Mouse (Mus musculus) lung, adult 2 months (tissue): Measurements from ENCODE around the gene Fam120c.

Experiments used
- CTCF ChIP-seq: fragments of 200-500 bp; IDR thresholded peaks from 2 replicates; pipeline ENCODE4 v1.5.1; 2011; ENCODE audit warnings: mild to moderate bottlenecking, low read length, control low read depth; ENCODE audit not compliant: insufficient read depth
- POLR2A ChIP-seq: fragments of 200-500 bp; IDR thresholded peaks from 2 replicates; pipeline ENCODE4 v1.6.1; 2011; ENCODE audit warnings: low read depth, mild to moderate bottlenecking, control low read depth, low read length, borderline replicate concordance; ENCODE audit errors: extremely low read depth

DNA sequence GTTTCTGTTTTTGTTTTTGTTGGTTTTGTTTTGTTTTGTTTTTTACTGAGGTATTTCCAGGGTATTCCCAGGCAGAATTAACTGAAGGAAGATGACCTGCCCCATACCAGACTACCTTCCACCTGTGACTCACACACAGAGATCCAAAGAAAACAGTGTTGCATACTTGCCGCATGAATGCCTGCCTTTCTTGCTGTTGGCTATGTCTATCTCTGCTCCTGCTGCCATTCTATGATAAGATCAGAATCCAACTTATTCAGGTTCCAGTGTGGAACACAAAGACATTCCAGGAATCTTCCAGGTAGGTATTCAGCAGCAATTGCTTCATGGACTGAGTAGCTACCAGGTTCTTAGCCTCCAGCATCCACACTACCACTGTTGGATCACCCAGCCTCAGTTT, 165.9 kb downstream of the Fam120c start:
- TF ChIP-seq CTCF: no peak
- no peak for TF ChIP-seq POLR2A
